Mouse (Mus musculus) layer of hippocampus, postnatal 10 days (tissue): ENCODE data around the gene Troap. TPM values are rescaled to one million over a fixed set of nuclear protein-coding genes. Genes with fewer than 3 reads are reported as not detected.

Experiments
- DNase-seq, 2 experiments: peaks; one replicate each; pipeline ENCODE4 v3.0.0; 2021; ENCODE audit warnings: low spot score in 2 of 2
- total RNA-seq, 2 experiments: library from RNA; stranded (reverse); gene quantifications; 2 replicates each; pipeline ENCODE4 v1.2.3; 2021

Troap gene
- total RNA-seq, 2 experiments from 2014 or later, result 1.4 to 1.7 TPM

GRCm38 (mm10) chr15:99085997-99086396 is 11.6 kb downstream of the Troap start:
- DNase-seq, result no peak

- peak in 1 of 2 experiments; percentile 20 for DNase-seq
Observed at GRCm38 (mm10) chr15:99087253-99088075, 13.1 kb downstream of the Troap start, which contains the start of gene C1ql4. Gene C1ql4 (minus strand): TSS chr15:99087817.

DNA sequence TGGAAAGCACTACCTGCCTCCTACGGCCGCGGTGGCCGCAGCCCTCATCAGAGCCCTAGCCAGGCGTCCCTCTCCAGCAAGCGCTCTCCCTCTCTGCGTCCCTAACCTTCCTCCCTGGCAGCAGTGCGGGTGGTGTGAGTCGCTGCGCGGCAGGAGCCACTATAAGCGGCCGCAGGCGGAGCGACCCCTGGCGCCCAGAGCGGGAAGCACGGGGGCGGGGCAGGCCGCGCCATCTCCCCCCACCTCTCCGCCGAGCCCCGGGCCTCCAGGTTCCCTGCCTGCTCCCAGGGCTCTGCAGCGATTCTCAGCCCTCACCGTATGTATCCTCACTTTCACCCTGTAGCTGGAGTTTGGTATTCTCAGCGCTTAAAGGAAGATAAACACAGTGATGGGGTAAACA is 13.9 kb downstream of the Troap start:
- peak; percentile 74 to 81 for DNase-seq

- DNase-seq, result peak in 1 of 2 experiments; percentile 10
Observed at GRCm38 (mm10) chr15:99089069-99089468, 14.7 kb downstream of the Troap start.

DNA sequence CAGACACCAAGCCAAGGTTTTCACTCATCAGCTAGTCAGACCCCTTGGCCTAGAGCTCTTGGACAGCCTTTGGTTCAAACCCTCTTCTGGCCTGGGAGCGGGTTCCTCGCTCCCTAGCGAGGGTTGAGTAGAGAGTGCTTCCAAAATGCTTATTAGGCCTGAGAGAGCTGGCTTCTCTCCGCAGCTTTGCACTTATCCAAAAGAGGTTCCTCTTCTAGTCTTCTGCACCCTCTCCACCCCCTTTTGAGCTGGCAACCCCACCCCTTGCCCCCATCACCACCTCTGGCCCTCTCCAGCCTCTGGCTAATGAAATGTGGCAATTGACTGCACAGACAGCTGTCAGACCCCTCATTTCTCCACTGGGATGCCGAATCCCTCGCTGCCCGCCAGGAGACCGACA is 18.5 kb downstream of the Troap start, which contains the start of gene Dnajc22:
TSS of gene Dnajc22 (plus strand) at position 301 of the 400 bp plus-strand sequence.
- DNase-seq, result no peak

- peak; percentile 41 to 52 for DNase-seq
Observed at GRCm38 (mm10) chr15:99093291-99094258, 19.2 kb downstream of the Troap start.

DNA sequence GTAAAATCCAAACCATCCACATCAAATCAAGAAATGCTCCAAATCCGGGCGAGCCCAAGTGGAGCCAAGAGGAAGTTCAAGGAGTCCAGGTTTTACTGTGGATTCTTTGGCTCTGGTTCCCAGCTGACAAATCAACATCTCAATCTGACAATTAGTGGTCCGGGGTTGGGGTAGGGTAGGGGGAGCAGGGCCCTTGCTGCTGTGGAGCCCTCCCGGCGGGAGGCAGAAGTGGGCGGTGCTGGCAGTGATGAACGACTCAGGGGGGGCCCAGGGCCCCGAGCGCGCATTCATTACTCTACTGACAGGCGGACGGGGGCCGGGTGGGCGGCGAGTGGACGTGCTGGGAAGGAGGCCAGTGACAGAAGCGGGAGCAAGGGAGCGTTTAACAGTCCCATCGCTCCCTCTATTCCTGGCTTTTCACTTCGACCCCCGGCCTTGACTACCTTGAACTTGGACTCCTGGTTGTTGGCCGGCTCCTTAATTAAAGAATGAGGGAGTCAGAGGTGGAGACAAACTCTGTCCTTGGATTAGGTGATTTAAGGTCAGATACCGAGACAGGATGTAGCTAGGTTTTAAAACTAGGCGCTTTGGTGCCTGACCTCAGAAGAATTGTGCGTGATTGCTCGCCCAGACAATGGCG is 20.4 kb downstream of the Troap start:
- peak; percentile 42 to 51 for DNase-seq

DNA sequence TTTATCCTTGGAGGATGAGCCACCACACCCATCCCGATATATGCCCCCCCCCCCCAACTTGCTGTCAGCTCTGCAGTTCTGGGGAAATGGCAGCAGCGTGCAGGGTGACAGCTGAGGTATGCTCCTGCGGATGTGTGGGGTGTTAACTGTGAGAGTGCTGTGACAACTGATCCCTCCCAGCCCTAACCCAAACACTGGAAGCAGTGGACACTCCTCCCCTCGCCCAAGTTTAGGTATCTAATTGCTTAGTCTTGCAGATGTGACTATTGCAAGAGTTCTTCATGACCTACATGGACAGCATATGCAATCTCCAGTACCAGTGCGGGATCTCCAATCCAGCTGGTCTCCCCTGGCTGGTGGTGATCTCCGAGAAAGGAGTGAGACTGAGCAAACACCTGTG is 21.0 kb downstream of the Troap start:
- DNase-seq, result no peak

DNA sequence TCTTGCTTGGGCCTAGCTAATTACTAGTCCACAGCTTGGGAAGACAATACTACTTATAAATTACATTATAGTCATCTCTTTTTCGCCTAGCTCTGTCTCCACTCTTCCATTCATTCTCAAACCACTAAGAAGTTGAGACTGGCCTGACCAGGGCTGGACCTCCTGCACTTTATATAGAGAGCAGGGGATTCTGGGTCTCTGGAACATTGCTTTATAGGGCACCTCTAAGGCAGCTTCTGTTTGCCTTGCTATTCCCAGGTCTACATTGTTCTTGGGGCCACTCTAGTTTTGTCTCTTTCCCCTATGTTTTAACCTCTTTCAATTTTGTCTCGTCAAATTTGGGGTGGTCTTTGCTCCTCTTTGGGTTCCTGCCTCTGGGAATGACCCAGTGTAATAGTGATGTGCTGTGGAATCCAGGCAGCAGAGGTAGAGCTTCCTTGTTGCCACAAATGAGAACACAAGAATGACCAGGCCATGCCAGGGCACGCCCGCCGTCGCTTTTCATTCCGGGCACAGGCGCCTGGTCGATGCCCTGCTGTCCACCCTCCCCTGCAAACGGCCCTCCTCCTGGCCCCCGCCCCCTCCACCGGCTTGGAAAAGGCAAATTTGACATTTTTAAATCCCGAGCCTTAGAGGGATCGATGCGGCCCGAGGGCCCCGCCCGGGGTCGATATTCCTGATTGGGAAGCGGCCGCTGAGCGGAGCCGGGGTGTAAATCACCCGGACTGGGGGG is 21.9 kb downstream of the Troap start:
- no peak for DNase-seq

GRCm38 (mm10) chr15:99096831-99097500 is 22.6 kb downstream of the Troap start:
- peak in 1 of 2 experiments; percentile 25 for DNase-seq

GRCm38 (mm10) chr15:99097840-99098492 is 23.6 kb downstream of the Troap start:
- DNase-seq, result peak; percentile 29 to 52

DNA sequence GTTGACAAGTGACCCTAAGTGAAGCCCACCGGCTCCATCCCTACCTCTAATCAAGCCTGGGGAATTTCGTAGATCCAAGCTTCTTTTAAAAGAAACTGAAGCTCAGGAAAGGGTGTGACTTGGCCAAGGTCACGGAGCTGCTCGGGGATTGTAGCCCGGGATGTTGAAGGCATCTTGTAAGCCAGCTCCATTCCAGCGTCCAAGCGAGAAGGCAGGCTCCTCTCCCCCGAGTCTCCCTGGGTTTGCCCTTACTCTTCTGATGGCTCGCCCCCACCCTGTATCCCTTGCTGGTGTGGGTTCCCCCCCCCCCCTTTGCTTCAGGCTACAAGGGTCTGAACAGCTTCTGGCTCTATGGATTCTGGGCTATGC is 24.1 kb downstream of the Troap start:
- no peak for DNase-seq

GRCm38 (mm10) chr15:99099139-99099556 is 24.8 kb downstream of the Troap start:
- peak; percentile 64 to 77 for DNase-seq

- no peak for DNase-seq
Observed at GRCm38 (mm10) chr15:99099984-99100383, 25.6 kb downstream of the Troap start.

DNA sequence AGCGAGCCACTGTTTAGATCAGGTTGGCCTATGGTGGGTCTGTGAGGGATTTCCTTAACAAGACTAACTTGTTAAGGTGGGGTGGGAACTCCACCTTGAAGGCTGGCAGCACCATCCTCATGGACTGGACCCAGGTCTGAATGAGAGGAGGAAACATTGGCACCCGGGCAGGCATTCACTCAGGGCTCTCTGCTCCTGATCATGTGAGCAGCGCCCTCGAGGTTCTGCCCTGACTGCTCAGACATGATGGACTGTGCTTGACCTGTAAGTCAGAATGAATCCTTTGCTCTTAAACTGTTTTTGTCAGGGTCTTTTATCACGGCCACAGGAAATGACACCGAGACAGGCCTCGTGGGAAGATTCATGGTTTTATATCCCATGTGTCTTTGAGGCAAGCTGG is 30.9 kb downstream of the Troap start:
- DNase-seq, result no peak

GRCm38 (mm10) chr15:99107866-99108265 is 33.5 kb downstream of the Troap start:
- no peak for DNase-seq

GRCm38 (mm10) chr15:99111139-99111538 is 36.8 kb downstream of the Troap start:
- no peak for DNase-seq

GRCm38 (mm10) chr15:99111809-99112208 is 37.4 kb downstream of the Troap start:
- no peak for DNase-seq

DNA sequence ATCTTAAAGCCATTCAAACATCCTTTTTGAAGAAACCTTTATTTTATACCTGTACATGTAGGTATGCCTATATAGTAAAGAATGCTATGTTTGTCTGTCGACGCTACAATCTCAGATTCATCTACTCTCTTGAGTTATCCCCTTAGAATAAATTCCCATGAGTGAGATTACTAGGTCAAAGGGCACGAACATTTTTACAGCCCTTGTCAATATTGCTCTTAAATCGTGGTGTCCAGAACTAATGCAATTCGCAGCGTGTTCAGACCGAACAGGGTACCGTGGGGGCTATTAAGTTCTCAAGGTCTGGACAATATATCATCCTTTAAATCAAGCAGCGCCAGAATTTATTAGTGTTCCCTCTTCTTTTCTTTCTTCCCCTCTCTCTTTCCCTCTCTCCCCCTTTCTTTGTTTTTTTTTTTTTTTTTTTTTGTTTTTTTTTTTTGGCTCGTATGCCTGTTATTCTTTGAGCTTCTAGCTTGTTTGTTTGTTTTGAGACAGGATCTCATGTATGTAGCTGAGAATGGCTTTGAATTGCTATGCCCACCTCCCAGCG is 38.5 kb downstream of the Troap start:
- DNase-seq, result no peak
